8 mouse cellular contexts compared by ENCODE assay signal in the genomic region with DNA sequence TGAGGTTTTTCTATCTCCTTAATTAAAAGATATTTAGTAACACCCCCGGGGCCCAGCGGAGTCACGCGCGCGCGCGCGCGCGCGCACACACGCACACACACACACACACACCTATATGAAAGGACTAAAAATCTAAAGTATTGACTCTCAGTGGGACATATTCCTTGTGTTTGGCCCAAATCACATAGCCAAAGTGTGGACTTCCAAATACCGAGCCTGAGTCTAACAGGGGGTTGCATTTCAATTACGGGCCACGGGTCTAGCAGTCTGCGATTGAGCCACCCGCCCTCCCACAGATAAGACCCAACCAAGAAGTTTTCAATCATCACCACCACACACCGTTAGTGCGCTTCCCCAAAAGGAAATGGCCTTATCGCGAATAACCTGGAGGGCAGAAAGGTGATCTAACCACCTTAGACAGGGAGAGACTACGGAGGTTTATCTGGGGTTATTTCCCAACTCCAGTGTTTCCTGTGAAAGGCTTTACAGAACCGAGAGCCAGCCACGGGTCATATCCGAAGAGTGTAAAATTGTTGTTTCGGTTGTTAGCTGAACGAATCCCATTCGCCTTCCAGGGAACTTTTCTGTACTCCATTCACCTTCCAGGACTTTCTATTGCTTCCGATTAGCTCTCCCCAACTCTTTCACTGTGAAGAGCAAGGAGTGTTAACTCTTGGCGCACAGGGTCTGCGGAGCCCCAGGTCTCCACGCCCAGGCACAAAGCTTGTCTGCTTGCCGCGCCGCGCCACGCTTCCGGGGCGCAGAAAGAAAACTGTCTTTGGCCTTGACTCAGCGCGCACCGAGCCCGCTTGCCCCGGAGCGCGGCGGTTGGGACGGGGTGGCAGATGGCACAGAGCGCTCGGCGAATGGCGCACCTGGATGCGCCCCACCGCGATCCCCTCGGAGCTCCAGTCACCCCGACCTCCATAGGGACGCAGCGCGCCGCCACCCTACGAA. TPM values are rescaled to one million over a fixed set of nuclear protein-coding genes. Genes with fewer than 3 reads are reported as not detected.
DNase-seq lines count a peak whose midpoint lies in the region; ATAC-seq and TF ChIP-seq lines count a peak whose summit lies in the region.

No protein-coding gene starts in this region.

- 4% methylated on average over 63 of the region's 63 CpGs for WGBS in heart, postnatal 0 days
- 7% methylated on average over 63 of the region's 63 CpGs for WGBS in limb, embryonic 14.5 days
- 7% methylated on average over 63 of the region's 63 CpGs for WGBS in midbrain, embryonic 15.5 days

- TF ChIP-seq EP300 in ES-Bruce4 (IDR thresholded peaks at IDR 0.05; ENCODE audit: insufficient read depth, low read depth, low read length), result no peak
- TF ChIP-seq EP300 in heart, postnatal 0 days (IDR thresholded peaks at IDR 0.05; ENCODE audit: low read depth), result no peak

- no peak overlapping the region for H3K27ac ChIP-seq in ES-Bruce4 (ENCODE audit: insufficient read depth, low read length)
- peak overlapping the region; percentile 92 for H3K27ac ChIP-seq in heart, postnatal 0 days (ENCODE audit: low read depth)
- no peak overlapping the region for H3K27ac ChIP-seq in limb, embryonic 14.5 days (replicated peaks; ENCODE audit: low read depth, low read length)
- H3K27ac ChIP-seq in midbrain, embryonic 15.5 days, result no peak overlapping the region

- H3K4me2 ChIP-seq in heart, postnatal 0 days (ENCODE audit: low read depth, low read length), result peak overlapping the region; percentile 84
- H3K4me2 ChIP-seq in limb, embryonic 14.5 days (replicated peaks; ENCODE audit: low read depth, low read length, severe bottlenecking), result peak overlapping the region; percentile 98
- peak overlapping the region; percentile 94 for H3K4me2 ChIP-seq in midbrain, embryonic 15.5 days

- H3K27me3 ChIP-seq in C2C12 (ENCODE audit: control insufficient read depth, insufficient read depth, insufficient read length) (no peaks in the 10 kb centered on the region), ES-Bruce4 (ENCODE audit: control insufficient read depth, insufficient read depth, low read length, poor library complexity, severe bottlenecking) (no peaks in the 10 kb centered on the region)
- H3K27me3 ChIP-seq in heart, postnatal 0 days (ENCODE audit: control insufficient read depth, insufficient read depth, low read length), result no peaks in the 10 kb centered on the region
- peaks cover 18% of the 10 kb centered on the region; the same call in 1 of the 2 replicates for H3K27me3 ChIP-seq in limb, embryonic 14.5 days (ENCODE audit: control insufficient read depth, insufficient read depth, low read length)
- H3K27me3 ChIP-seq in midbrain, embryonic 15.5 days (replicated peaks), result peaks cover 34% of the 10 kb centered on the region

- H3ac ChIP-seq in C2C12 (ENCODE audit: control insufficient read depth, insufficient read length, low read depth), result peak overlapping the region; percentile 91

- no peaks in the 10 kb centered on the region for H3K9me3 ChIP-seq in ES-Bruce4 (replicated peaks; ENCODE audit: control insufficient read depth, insufficient read depth, low read length, poor library complexity, severe bottlenecking)
- no peaks in the 10 kb centered on the region for H3K9me3 ChIP-seq in heart, postnatal 0 days (replicated peaks; ENCODE audit: control insufficient read depth, low read length)
- H3K9me3 ChIP-seq in limb, embryonic 14.5 days (ENCODE audit: control insufficient read depth, low read length), result no peaks in the 10 kb centered on the region
- no peaks in the 10 kb centered on the region for H3K9me3 ChIP-seq in midbrain, embryonic 15.5 days

- H3K36me3 ChIP-seq in C2C12 (ENCODE audit: control insufficient read depth, insufficient read depth) (peaks cover 14% of the 10 kb centered on the region), ES-Bruce4 (ENCODE audit: control insufficient read depth, insufficient read depth, low read length, poor library complexity, severe bottlenecking) (peaks cover 4% of the 10 kb centered on the region; the same call in 1 of the 2 replicates)
- no peaks in the 10 kb centered on the region for H3K36me3 ChIP-seq in heart, postnatal 0 days (replicated peaks; ENCODE audit: control insufficient read depth, insufficient read depth, low read length)
- H3K36me3 ChIP-seq in limb, embryonic 14.5 days (ENCODE audit: control insufficient read depth, insufficient read depth, low read length), result no peaks in the 10 kb centered on the region
- no peaks in the 10 kb centered on the region for H3K36me3 ChIP-seq in midbrain, embryonic 15.5 days (replicated peaks)

- H3K4me3 ChIP-seq in C2C12 (ENCODE audit: insufficient read depth, poor library complexity, severe bottlenecking) (peak overlapping the region; percentile 65), ES-Bruce4 (ENCODE audit: low read depth, low read length) (peak overlapping the region; percentile 72)
- H3K4me3 ChIP-seq in heart, postnatal 0 days (ENCODE audit: low read depth, low read length), result peak overlapping the region; percentile 80
- peak overlapping the region; percentile 70 for H3K4me3 ChIP-seq in limb, embryonic 14.5 days (replicated peaks; ENCODE audit: low read length)
- H3K4me3 ChIP-seq in midbrain, embryonic 15.5 days, result peak overlapping the region; percentile 53

- peaks cover 3% of the 10 kb centered on the region for H3K4me1 ChIP-seq in ES-Bruce4 (ENCODE audit: control insufficient read depth, insufficient read depth, low read length)
- H3K4me1 ChIP-seq in heart, postnatal 0 days (ENCODE audit: control insufficient read depth, insufficient read depth), result peaks cover 28% of the 10 kb centered on the region
- H3K4me1 ChIP-seq in limb, embryonic 14.5 days (ENCODE audit: control insufficient read depth, insufficient read depth, low read length), result no peaks in the 10 kb centered on the region
- H3K4me1 ChIP-seq in midbrain, embryonic 15.5 days, result peaks cover 17% of the 10 kb centered on the region

- peak overlapping the region; percentile 63 for H3K9ac ChIP-seq in ES-Bruce4 (ENCODE audit: low read depth, poor library complexity, severe bottlenecking)
- peak overlapping the region; percentile 84 for H3K9ac ChIP-seq in heart, postnatal 0 days (replicated peaks; ENCODE audit: low read depth, low read length)
- H3K9ac ChIP-seq in limb, embryonic 14.5 days (ENCODE audit: low read depth, low read length, severe bottlenecking), result peak overlapping the region; percentile 70
- H3K9ac ChIP-seq in midbrain, embryonic 15.5 days, result peak overlapping the region; percentile 34; the same call in 1 of the 2 replicates

- ATAC-seq in heart, postnatal 0 days (ENCODE audit: insufficient read depth, low read depth), result peak; percentile 58
- peak; percentile 31; the same call in 1 of the 2 replicates for ATAC-seq in limb, embryonic 14.5 days (ENCODE audit: low FRiP score, low read depth)
- ATAC-seq in midbrain, embryonic 15.5 days (replicated peaks), result peak; percentile 62

- H3K79me2 ChIP-seq in C2C12 (ENCODE audit: control insufficient read depth, insufficient read depth), result peaks cover 57% of the 10 kb centered on the region

- no peak for TF ChIP-seq POLR2A in ES-Bruce4 (IDR thresholded peaks at IDR 0.05; ENCODE audit: insufficient read depth, low read length)
- TF ChIP-seq POLR2A in limb, embryonic 14.5 days (IDR thresholded peaks at IDR 0.05; ENCODE audit: borderline replicate concordance, extremely low read depth, insufficient read depth, insufficient read length), result no peak

- DNase-seq in embryo, embryonic 11.5 days (ENCODE audit: low read depth, low spot score), result peak; percentile 24
- DNase-seq in heart, postnatal 0 days (ENCODE audit: low spot score), result peak; percentile 31
- no peak for DNase-seq in limb, embryonic 14.5 days (ENCODE audit: low spot score)
- DNase-seq in thymus, postnatal 10 days (ENCODE audit: low spot score in 2 of 2), result peak; percentile 68 to 75
- DNase-seq in right cerebral cortex, postnatal 14 days, result no peak

- TF ChIP-seq CTCF in C2C12 (IDR thresholded peaks at IDR 0.05; ENCODE audit: control insufficient read depth, insufficient read depth, insufficient read length) (no peak), ES-Bruce4 (IDR thresholded peaks at IDR 0.05; ENCODE audit: low read depth, low read length) (no peak)
- TF ChIP-seq CTCF in heart, postnatal 0 days (IDR thresholded peaks at IDR 0.05; ENCODE audit: low read depth), result no peak

- peaks cover 34% of the 10 kb centered on the region for H3K79me3 ChIP-seq in C2C12 (ENCODE audit: low read depth)

TF ChIP-seq in C2C12, 6 proteins besides CTCF, POLR2A, EP300 and RAD21:
- TF ChIP-seq CEBPB (IDR thresholded peaks at IDR 0.05; ENCODE audit: low read depth) (no peak), FOSL1 (IDR thresholded peaks at IDR 0.05; ENCODE audit: insufficient read depth, low read length, poor library complexity, severe bottlenecking) (no peak), MYOD1 (IDR thresholded peaks at IDR 0.05; ENCODE audit: control insufficient read depth, insufficient read length, low read depth) (no peak), USF1 (IDR thresholded peaks at IDR 0.05; ENCODE audit: low read depth) (no peak), MYOG (IDR thresholded peaks at IDR 0.05; ENCODE audit: control insufficient read depth, extremely low read depth, insufficient read length) (no peak), MAX (IDR thresholded peaks at IDR 0.05) (no peak)

RNA-seq across cellular contexts. Expression of a gene that starts 1.0 kb away (rescaled TPM):
- polyA plus RNA-seq in C2C12 (2012; fragmentation: generic; extraction: Trizol) (198 TPM), ES-Bruce4 (2011; ENCODE audit: insufficient read depth, insufficient read length, low read depth, missing spikeins) (205 and 208 TPM in 2 replicates)
- total RNA-seq in heart, postnatal 0 days (2014; rRNA removed; ENCODE audit: low replicate concordance), result 96.5 and 117 TPM in 2 replicates
- polyA plus RNA-seq in heart, postnatal 0 days (2015; fragmentation: Nextera tagmentation; extraction: Ambion mirVana), result 206 and 230 TPM in 2 replicates
- polyA plus RNA-seq in limb, embryonic 14.5 days (2012; rRNA removed), result 64.5 and 85.3 TPM in 2 replicates
- polyA plus RNA-seq in limb, embryonic 14.5 days (2014; fragmentation: Nextera tagmentation; extraction: Ambion mirVana), result 175 TPM in 2 replicates
- polyA plus RNA-seq in midbrain, embryonic 15.5 days (2015; fragmentation: Nextera tagmentation; extraction: Ambion mirVana), result 9.6 and 10.4 TPM in 2 replicates

Comparison
In these comparisons a context has a peak if more than half of its experiments do, and no peak if none do; other contexts are left out.
1. H3K9ac ChIP-seq: peak in every context shown above with its lines; median percentile 84 in heart, postnatal 0 days; 70 in limb, embryonic 14.5 days; 63 in ES-Bruce4; 34 in midbrain, embryonic 15.5 days.
2. DNase-seq: peak in embryo, embryonic 11.5 days (single experiment), heart, postnatal 0 days (single experiment) and thymus, postnatal 10 days (2 of 2); none in limb, embryonic 14.5 days (single experiment) and right cerebral cortex, postnatal 14 days (single experiment).
3. Peak in every context shown above with its lines, with median percentiles within 50 percentile points of each other: H3K4me3 ChIP-seq, ATAC-seq and H3K4me2 ChIP-seq.